Mouse (Mus musculus): Measurements from ENCODE around the gene Map4k3. TPM values are rescaled to one million over a fixed set of nuclear protein-coding genes. Genes with fewer than 3 reads are reported as not detected.

Map4k3 gene
- polyA plus RNA-seq, 1 experiment from 2014 or later = 34.0 TPM

DNA sequence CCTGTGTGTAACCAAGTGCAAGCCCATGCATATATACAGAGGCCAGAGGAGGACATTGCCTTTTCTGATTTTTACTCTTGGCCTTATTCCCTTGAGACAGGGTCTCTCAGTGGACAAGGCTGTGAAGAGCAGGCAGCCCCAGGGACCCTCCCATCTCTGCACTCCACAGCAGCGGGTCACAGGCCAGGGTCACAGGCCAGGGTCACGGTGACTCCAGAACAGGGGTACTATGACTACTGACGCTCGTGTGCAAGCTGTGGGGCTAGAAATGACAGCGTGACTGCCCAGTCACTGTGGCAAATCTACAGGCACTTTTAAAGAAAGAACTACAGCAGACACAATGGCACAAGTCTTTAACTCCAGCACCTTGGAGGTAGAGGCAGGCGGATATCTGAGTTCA, 50.1 kb downstream of the Map4k3 start:
- no peaks in the 10 kb centered on the region for H3K4me1 ChIP-seq (ENCODE audit: control insufficient read depth, insufficient read depth, low read length)
- H3K4me3 ChIP-seq (ENCODE audit: low read depth, low read length) = no peak overlapping the region
- no peak overlapping the region for H3K4me2 ChIP-seq (ENCODE audit: low read depth, low read length)
- no peak overlapping the region for H3K27ac ChIP-seq (ENCODE audit: low read depth, low read length)
- H3K36me3 ChIP-seq (ENCODE audit: control insufficient read depth, insufficient read depth, low read length) = no peaks in the 10 kb centered on the region
- 70% methylated on average over 6 of the region's 6 CpGs for WGBS
- no peak for ATAC-seq (ENCODE audit: low read depth)
- H3K9me3 ChIP-seq (ENCODE audit: control insufficient read depth, low read length) = no peaks in the 10 kb centered on the region
- no peaks in the 10 kb centered on the region for H3K27me3 ChIP-seq (ENCODE audit: control insufficient read depth, insufficient read depth, low read length)
- no peak overlapping the region for H3K9ac ChIP-seq (replicated peaks; ENCODE audit: low read depth, low read length)

DNA sequence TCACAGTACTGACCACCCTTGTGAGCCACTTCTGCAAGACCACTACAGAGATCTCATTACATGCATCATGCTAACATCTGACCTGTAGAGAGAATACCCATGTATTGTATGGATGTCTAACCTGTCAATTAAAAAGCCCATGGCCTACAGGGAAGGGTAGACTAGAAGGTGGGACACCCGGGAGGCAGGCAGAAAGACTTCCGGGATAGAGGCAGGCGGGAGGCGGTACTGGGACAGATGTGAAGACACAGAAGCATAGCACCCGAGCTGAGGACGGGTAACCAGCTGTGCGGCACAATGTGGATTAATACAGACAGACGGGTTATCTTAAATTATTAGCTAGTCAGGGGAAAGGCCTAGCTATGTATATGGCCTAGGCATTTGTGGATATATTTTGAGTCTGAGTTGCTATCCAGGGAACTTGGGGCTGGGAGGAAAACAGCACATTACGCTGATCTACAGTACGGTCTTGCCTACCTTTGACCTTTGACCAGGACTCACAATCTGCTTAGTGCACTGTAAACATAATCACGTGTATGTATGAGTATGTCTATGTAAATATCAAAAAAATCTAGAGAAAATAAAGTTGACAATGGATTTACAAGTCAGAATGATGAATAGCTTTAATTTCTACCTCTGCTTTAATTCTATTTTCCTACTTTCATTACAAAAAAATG, 51.3 kb downstream of the Map4k3 start:
- Histone ChIP-seq H3K36me3 (ENCODE audit: control insufficient read depth, insufficient read depth, low read length) (no peaks in the 10 kb centered on the region), H3K4me2 (ENCODE audit: low read depth, low read length) (no peak overlapping the region), H3K27ac (ENCODE audit: low read depth, low read length) (no peak overlapping the region), H3K27me3 (ENCODE audit: control insufficient read depth, insufficient read depth, low read length) (no peaks in the 10 kb centered on the region), H3K4me3 (ENCODE audit: low read depth, low read length) (no peak overlapping the region), H3K4me1 (ENCODE audit: control insufficient read depth, insufficient read depth, low read length) (no peaks in the 10 kb centered on the region), H3K9ac (replicated peaks; ENCODE audit: low read depth, low read length) (no peak overlapping the region), H3K9me3 (ENCODE audit: control insufficient read depth, low read length) (no peaks in the 10 kb centered on the region)
- WGBS = 84% methylated on average over 11 of the region's 11 CpGs
- ATAC-seq (ENCODE audit: low read depth) = no peak

DNA sequence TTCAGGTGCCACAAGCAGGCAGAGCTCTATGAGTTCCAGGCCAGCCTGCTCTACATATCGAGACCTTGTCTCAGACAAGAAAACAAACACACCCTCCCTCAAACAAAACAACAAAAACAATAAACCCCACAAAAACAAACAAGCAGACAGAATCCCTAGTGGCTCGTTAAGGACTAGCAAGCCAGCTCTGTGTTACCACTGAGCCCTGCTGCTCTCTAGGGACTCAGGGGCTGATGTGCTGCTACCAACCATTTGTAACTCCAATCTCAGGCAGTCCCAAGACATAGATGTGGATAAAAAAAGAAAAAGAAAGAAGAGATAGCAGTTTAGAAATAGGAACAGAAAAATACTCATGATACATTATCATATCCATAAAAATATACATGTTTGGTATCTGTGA, 52.1 kb downstream of the Map4k3 start:
- Histone ChIP-seq H3K9me3 (ENCODE audit: control insufficient read depth, low read length) (no peaks in the 10 kb centered on the region), H3K27ac (ENCODE audit: low read depth, low read length) (no peak overlapping the region), H3K9ac (replicated peaks; ENCODE audit: low read depth, low read length) (no peak overlapping the region), H3K27me3 (ENCODE audit: control insufficient read depth, insufficient read depth, low read length) (no peaks in the 10 kb centered on the region), H3K4me2 (ENCODE audit: low read depth, low read length) (no peak overlapping the region), H3K4me3 (ENCODE audit: low read depth, low read length) (no peak overlapping the region), H3K36me3 (ENCODE audit: control insufficient read depth, insufficient read depth, low read length) (no peaks in the 10 kb centered on the region), H3K4me1 (ENCODE audit: control insufficient read depth, insufficient read depth, low read length) (no peaks in the 10 kb centered on the region)
- WGBS = 46% methylated on average over 2 of the region's 2 CpGs
- ATAC-seq (ENCODE audit: low read depth) = no peak

DNA sequence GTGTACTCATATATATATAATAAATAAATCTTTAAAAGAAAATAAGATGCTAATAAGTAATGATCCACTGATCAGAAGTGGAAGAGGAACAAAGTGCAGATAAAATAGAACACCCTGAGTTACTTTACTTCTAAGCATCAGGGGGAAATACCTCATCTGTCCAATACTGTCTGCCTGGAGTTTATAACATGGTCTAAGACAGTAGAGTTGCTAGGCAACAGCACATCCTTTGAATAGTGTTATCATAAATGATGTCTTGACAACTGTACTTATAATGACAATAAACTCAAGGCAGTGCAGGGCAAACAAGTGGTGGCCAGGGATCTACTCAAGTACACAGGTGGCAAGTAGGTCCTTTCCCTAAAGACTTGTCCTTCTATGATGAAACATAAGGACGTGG, 57.9 kb downstream of the Map4k3 start:
- H3K9ac ChIP-seq (replicated peaks; ENCODE audit: low read depth, low read length) = no peak overlapping the region
- no peaks in the 10 kb centered on the region for H3K27me3 ChIP-seq (ENCODE audit: control insufficient read depth, insufficient read depth, low read length)
- no peaks in the 10 kb centered on the region for H3K36me3 ChIP-seq (ENCODE audit: control insufficient read depth, insufficient read depth, low read length)
- no peak overlapping the region for H3K4me2 ChIP-seq (ENCODE audit: low read depth, low read length)
- H3K4me1 ChIP-seq (ENCODE audit: control insufficient read depth, insufficient read depth, low read length) = no peaks in the 10 kb centered on the region
- no peak for ATAC-seq (ENCODE audit: low read depth)
- no peak overlapping the region for H3K27ac ChIP-seq (ENCODE audit: low read depth, low read length)
- no peak overlapping the region for H3K4me3 ChIP-seq (ENCODE audit: low read depth, low read length)
- H3K9me3 ChIP-seq (ENCODE audit: control insufficient read depth, low read length) = no peaks in the 10 kb centered on the region
- 92% methylated on average over 1 of the region's 1 CpGs for WGBS

DNA sequence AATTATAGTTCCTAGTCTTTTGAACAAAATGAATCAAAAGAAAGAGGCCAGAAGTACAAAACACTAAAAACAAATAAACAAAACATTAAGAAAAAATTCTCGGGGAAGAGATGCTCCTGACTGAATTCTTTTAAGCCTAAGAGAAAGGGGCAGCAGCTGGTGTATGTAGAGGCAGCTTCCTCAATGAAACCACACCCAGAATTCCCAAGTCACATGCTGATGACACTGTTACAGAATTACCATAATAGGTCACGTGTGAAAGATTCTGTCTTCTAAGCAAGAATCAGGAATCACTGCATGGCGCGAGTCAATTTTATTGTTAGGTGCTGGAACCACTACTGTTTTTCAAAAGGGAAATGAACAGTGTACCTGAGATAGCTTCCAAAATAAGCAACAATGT, 64.7 kb downstream of the Map4k3 start:
- Histone ChIP-seq H3K4me3 (ENCODE audit: low read depth, low read length) (no peak overlapping the region), H3K4me1 (ENCODE audit: control insufficient read depth, insufficient read depth, low read length) (0 out of 2 replicates have a peak, but pooled peaks cover 2% of the 10 kb centered on the region), H3K36me3 (ENCODE audit: control insufficient read depth, insufficient read depth, low read length) (no peaks in the 10 kb centered on the region), H3K9me3 (ENCODE audit: control insufficient read depth, low read length) (no peaks in the 10 kb centered on the region), H3K9ac (replicated peaks; ENCODE audit: low read depth, low read length) (no peak overlapping the region), H3K27ac (ENCODE audit: low read depth, low read length) (no peak overlapping the region), H3K4me2 (ENCODE audit: low read depth, low read length) (no peak overlapping the region), H3K27me3 (ENCODE audit: control insufficient read depth, insufficient read depth, low read length) (no peaks in the 10 kb centered on the region)
- WGBS = 72% methylated on average over 4 of the region's 4 CpGs
- ATAC-seq (ENCODE audit: low read depth) = no peak

DNA sequence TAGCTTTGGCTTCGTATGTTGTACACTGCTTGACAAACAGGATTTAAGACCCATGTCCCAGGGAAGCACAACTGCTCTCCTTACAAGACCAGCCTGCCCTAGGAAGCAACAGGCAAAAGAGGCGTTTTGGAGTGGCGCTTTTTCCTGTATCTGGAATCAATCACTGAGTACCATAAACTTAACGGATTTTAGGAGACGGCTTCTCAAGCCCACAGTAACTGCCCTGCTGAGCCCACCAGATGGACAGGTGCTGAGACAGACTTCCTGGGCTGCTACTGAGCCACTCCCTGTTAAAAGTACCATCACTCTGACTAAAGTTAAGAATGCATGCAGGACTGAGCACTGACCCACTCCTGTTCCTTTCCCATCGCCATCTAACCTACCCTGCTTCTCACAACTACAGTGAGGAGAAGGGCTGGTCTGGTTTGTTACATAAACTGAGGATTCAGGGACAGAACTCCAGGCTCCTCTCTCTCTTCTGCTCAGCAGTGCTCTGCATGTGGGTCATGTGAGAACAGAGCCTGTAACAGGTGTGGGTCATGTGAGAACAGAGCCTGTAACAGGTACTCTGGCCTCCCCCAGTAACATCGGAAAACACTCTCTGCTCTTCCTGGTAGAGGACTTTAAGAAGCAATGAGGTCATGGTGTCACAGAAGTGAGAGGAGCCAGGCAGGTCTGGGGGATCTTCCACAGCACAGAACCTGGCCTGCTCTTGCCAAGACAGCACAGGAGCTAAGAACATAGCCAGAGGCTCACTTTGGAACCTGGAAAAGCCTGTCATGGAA, 65.3 kb downstream of the Map4k3 start:
- Histone ChIP-seq H3K4me1 (ENCODE audit: control insufficient read depth, insufficient read depth, low read length) (0 out of 2 replicates have a peak, but pooled peaks cover 2% of the 10 kb centered on the region), H3K4me2 (ENCODE audit: low read depth, low read length) (no peak overlapping the region), H3K4me3 (ENCODE audit: low read depth, low read length) (no peak overlapping the region), H3K9ac (replicated peaks; ENCODE audit: low read depth, low read length) (no peak overlapping the region), H3K27ac (ENCODE audit: low read depth, low read length) (no peak overlapping the region), H3K9me3 (ENCODE audit: control insufficient read depth, low read length) (no peaks in the 10 kb centered on the region), H3K27me3 (ENCODE audit: control insufficient read depth, insufficient read depth, low read length) (no peaks in the 10 kb centered on the region), H3K36me3 (ENCODE audit: control insufficient read depth, insufficient read depth, low read length) (no peaks in the 10 kb centered on the region)
- ATAC-seq (ENCODE audit: low read depth) = no peak
- 70% methylated on average over 7 of the region's 7 CpGs for WGBS

DNA sequence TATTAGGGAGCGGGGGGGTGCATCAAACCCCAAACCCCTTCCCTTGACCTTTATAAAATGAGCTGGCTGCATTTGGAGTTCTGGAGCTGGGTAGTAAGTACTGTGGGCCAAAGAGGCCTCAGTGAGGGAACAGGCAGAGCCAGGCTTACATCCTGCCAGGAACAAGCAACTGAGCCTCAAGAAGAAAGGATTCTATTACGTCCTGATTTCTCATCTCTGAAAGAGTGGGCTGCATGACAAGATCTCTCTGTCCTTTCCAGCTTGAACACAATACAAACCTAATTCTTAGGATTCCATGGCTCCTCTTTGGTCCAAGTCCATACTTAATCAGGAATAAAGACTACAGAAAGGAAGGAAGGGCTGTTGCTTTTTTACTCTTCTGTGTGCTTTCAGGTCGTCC, 66.4 kb downstream of the Map4k3 start:
- no peaks in the 10 kb centered on the region for H3K9me3 ChIP-seq (ENCODE audit: control insufficient read depth, low read length)
- H3K4me1 ChIP-seq (ENCODE audit: control insufficient read depth, insufficient read depth, low read length) = 0 out of 2 replicates have a peak, but pooled peaks cover 2% of the 10 kb centered on the region
- ATAC-seq (ENCODE audit: low read depth) = no peak
- H3K4me2 ChIP-seq (ENCODE audit: low read depth, low read length) = no peak overlapping the region
- no peak overlapping the region for H3K4me3 ChIP-seq (ENCODE audit: low read depth, low read length)
- H3K36me3 ChIP-seq (ENCODE audit: control insufficient read depth, insufficient read depth, low read length) = no peaks in the 10 kb centered on the region
- 81% methylated on average over 3 of the region's 3 CpGs for whole genome bisulfite sequencing
- no peaks in the 10 kb centered on the region for H3K27me3 ChIP-seq (ENCODE audit: control insufficient read depth, insufficient read depth, low read length)
- H3K27ac ChIP-seq (ENCODE audit: low read depth, low read length) = no peak overlapping the region
- H3K9ac ChIP-seq (replicated peaks; ENCODE audit: low read depth, low read length) = no peak overlapping the region

DNA sequence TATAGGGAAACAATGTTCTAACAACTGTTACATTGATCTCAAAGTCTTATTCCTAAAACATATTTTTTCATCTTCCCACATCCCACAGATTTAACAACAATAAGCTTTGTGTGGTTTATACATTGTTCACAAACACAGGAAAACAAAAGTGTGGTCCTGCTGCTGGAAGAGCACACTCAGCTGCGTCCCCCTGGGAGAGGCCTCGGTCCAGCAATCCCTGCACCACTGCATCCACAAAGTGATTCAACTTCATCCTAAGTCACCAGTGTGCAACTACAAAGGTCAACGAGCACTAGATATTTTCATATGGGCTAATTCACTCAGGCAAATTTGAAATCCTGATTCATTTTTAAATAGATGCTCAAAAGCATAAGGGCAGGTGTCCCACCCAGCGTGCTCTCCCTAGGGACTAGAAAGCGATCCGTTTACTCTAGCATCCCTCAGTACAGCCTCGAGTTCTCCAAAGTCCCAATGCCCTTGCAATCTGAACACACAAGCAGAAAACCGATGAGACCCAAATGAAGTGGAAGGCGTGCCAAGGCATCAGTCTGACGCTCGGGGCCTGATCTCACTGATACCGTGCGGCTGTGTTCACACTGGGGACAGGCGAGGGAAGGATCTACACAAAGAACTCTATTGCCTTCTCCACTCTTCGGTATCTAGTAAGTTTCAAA, 67.4 kb downstream of the Map4k3 start:
- no peak overlapping the region for H3K4me3 ChIP-seq (ENCODE audit: low read depth, low read length)
- ATAC-seq (ENCODE audit: low read depth) = no peak
- no peaks in the 10 kb centered on the region for H3K36me3 ChIP-seq (ENCODE audit: control insufficient read depth, insufficient read depth, low read length)
- H3K9ac ChIP-seq (replicated peaks; ENCODE audit: low read depth, low read length) = no peak overlapping the region
- no peaks in the 10 kb centered on the region for H3K9me3 ChIP-seq (ENCODE audit: control insufficient read depth, low read length)
- no peaks in the 10 kb centered on the region for H3K27me3 ChIP-seq (ENCODE audit: control insufficient read depth, insufficient read depth, low read length)
- H3K4me1 ChIP-seq (ENCODE audit: control insufficient read depth, insufficient read depth, low read length) = 0 out of 2 replicates have a peak, but pooled peaks cover 2% of the 10 kb centered on the region
- no peak overlapping the region for H3K27ac ChIP-seq (ENCODE audit: low read depth, low read length)
- H3K4me2 ChIP-seq (ENCODE audit: low read depth, low read length) = no peak overlapping the region
- 62% methylated on average over 15 of the region's 15 CpGs for WGBS

DNA sequence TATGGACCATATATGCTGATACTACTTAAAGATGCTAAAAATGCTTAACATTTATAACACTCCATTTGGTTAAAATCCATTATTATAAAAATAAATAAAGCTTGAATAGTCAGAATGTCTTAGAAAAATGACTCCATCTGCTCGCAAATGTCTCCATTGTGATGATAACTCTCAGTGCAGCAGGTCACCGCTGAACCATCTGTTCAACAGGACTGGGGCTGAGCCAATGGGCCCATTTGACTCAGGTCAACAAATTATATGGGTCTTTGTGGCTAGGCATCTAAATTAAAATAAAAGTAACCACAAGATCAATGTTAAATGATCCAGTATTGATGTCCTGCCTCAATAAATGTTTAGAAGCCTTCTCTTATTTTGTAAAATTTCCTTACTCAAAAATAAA, 68.1 kb downstream of the Map4k3 start:
- WGBS = 25% methylated on average over 2 of the region's 2 CpGs
- H3K9ac ChIP-seq (replicated peaks; ENCODE audit: low read depth, low read length) = no peak overlapping the region
- 0 out of 2 replicates have a peak, but pooled peaks cover 2% of the 10 kb centered on the region for H3K4me1 ChIP-seq (ENCODE audit: control insufficient read depth, insufficient read depth, low read length)
- 0 out of 2 replicates have a peak, but pooled peaks cover under 1% of the 10 kb centered on the region for H3K36me3 ChIP-seq (ENCODE audit: control insufficient read depth, insufficient read depth, low read length)
- no peak for ATAC-seq (ENCODE audit: low read depth)
- no peak overlapping the region for H3K27ac ChIP-seq (ENCODE audit: low read depth, low read length)
- no peak overlapping the region for H3K4me3 ChIP-seq (ENCODE audit: low read depth, low read length)
- H3K4me2 ChIP-seq (ENCODE audit: low read depth, low read length) = no peak overlapping the region
- H3K27me3 ChIP-seq (ENCODE audit: control insufficient read depth, insufficient read depth, low read length) = no peaks in the 10 kb centered on the region
- H3K9me3 ChIP-seq (ENCODE audit: control insufficient read depth, low read length) = no peaks in the 10 kb centered on the region

Measured in neural tube, embryonic 14.5 days (tissue).